Mouse (Mus musculus) forebrain, embryonic 10.5 days (tissue): ENCODE measurements around the gene Syne1. TPM values are rescaled to one million over a fixed set of nuclear protein-coding genes. Genes with fewer than 3 reads are reported as not detected.

Source experiments
- DNase-seq: peaks from one replicate; pipeline ENCODE4 v3.0.0-alpha.2; 2017; ENCODE audit warnings: low spot score; ENCODE audit errors: extremely low spot score
- H3K27ac ChIP-seq: fragments of 300-500 bp; sonication (generic); 2 replicates; pipeline ENCODE4 v1.5.1; 2016; ENCODE audit warnings: mild to moderate bottlenecking
- H3K27me3 ChIP-seq: fragments of 300-500 bp; sonication (generic); 2 replicates; pipeline ENCODE4 v1.6.1; 2016; ENCODE audit warnings: mild to moderate bottlenecking; ENCODE audit not compliant: poor library complexity, severe bottlenecking
- H3K36me3 ChIP-seq: fragments of 300-500 bp; sonication (generic); replicated peaks from 2 replicates; pipeline ENCODE4 v1.6.1; 2016; ENCODE audit warnings: mild to moderate bottlenecking, moderate library complexity
- H3K4me1 ChIP-seq: fragments of 300-500 bp; sonication (generic); 2 replicates; pipeline ENCODE4 v1.6.1; 2016
- H3K4me3 ChIP-seq: fragments of 300-500 bp; sonication (generic); 2 replicates; pipeline ENCODE4 v1.5.1; 2016; ENCODE audit warnings: mild to moderate bottlenecking, moderate library complexity
- H3K9me3 ChIP-seq: fragments of 300-500 bp; sonication (generic); 2 replicates; pipeline ENCODE4 v1.6.1; 2016; ENCODE audit warnings: mild to moderate bottlenecking, moderate library complexity
- WGBS: fragments of 180-500 bp; shearing (Covaris S2); methylation state at CpG from one replicate; pipeline ENCODE4 v1.1.7; 2016; 5-methylcytosine and 5-hydroxymethylcytosine counted together
- polyA plus RNA-seq: library from polyadenylated mRNA; unstranded; fragments of >200 nt; fragmentation: Nextera tagmentation; extraction: Ambion mirVana; gene quantifications from 2 replicates; pipeline ENCODE4 v1.2.1, GENCODE M21; 2016

Gene Syne1
- polyA plus RNA-seq, 1 experiment from 2014 or later: 1.7 TPM

DNA sequence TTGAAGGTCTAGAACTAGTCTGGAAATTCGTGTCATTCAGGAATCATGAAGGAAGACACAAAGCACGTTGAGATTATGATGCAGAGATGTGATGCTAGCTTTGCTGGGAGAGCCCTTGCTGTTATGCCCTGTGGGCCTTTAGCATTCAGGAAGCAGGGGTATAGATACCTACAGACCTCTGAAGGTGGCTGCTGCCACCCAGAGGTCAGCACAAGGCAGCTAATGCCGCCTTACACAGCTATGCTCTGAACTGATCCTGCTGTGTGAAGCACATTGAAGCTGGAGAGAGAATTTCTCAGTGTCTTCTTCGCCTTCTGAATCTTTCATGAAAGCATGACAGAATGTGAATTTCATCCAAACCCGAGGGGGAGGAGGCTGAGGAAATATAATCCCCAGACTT is 3.7 kb upstream of the Syne1 start:
- Histone ChIP-seq H3K27ac (no peak overlapping the region), H3K4me3 (no peak overlapping the region), H3K27me3 (peaks cover 4% of the 10 kb centered on the region), H3K9me3 (no peaks in the 10 kb centered on the region; the same call in 1 of the 2 replicates), H3K36me3 (no peaks in the 10 kb centered on the region), H3K4me1 (peaks cover 11% of the 10 kb centered on the region)
- DNase-seq: no peak
- 27% methylated on average over 5 of the region's 5 CpGs for WGBS

- Histone ChIP-seq H3K4me3 (peak overlapping the region; percentile 67), H3K27ac (peak overlapping the region; percentile 58), H3K36me3 (no peaks in the 10 kb centered on the region), H3K9me3 (no peaks in the 10 kb centered on the region), H3K4me1 (peaks cover 14% of the 10 kb centered on the region), H3K27me3 (peaks cover 18% of the 10 kb centered on the region)
- DNase-seq: peak; percentile 44
- under 1% methylated on average over 44 of the region's 44 CpGs for WGBS
Measured at GRCm38 (mm10) chr10:5550168-5551021, 887 bp downstream of the Syne1 start.

DNA sequence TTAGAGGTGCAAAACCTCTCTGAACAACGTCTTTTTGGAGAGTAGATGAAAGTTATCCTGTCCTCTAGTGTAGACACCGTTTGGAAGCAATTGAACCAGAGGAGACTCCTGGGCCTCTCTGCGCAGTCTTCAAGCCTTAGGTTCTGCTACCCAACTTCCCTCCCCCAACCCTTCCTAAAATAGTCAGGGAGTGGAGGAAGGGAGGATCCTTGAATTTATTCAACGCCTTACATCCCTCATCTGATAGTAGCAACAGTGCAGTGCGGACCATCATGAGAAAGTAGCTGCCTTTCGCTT is 1.5 kb downstream of the Syne1 start:
- H3K36me3 ChIP-seq: no peaks in the 10 kb centered on the region
- DNase-seq: no peak

DNA sequence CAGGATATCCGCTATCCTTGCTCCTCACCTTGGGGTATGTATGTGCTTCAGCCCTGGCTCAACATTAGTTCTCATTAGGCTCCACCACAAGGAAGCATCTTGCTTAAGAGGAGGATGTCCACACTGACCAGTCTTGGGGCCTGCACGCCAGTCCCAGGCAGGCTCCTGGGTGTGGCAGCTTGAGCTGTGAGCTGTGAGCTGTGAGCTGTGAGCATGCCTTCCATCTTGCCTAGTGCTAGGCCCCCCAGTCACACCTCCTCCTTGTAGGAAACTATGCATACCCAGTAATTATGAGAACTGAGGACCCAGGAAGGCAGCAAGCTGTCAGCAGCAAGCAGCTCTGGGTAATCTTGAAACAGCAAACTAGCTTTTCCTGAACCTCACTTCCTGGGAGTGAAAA is 2.6 kb downstream of the Syne1 start:
- no peak overlapping the region for H3K27ac ChIP-seq
- H3K27me3 ChIP-seq: peaks cover 18% of the 10 kb centered on the region
- 85% methylated on average over 2 of the region's 2 CpGs for WGBS
- no peaks in the 10 kb centered on the region for H3K9me3 ChIP-seq
- no peaks in the 10 kb centered on the region for H3K36me3 ChIP-seq
- H3K4me1 ChIP-seq: peaks cover 14% of the 10 kb centered on the region
- DNase-seq: no peak
- H3K4me3 ChIP-seq: no peak overlapping the region

More for the DNA sequence above, 1.5 kb downstream of the Syne1 start:
- Histone ChIP-seq H3K4me3 (peak overlapping the region; percentile 67), H3K27ac (no peak overlapping the region), H3K4me1 (peaks cover 14% of the 10 kb centered on the region), H3K27me3 (peaks cover 18% of the 10 kb centered on the region), H3K9me3 (no peaks in the 10 kb centered on the region)
- 4% methylated on average over 6 of the region's 6 CpGs for WGBS

GRCm38 (mm10) chr10:5547769-5548168 is 3.5 kb downstream of the Syne1 start:
- Histone ChIP-seq H3K4me1 (peaks cover 14% of the 10 kb centered on the region), H3K9me3 (no peaks in the 10 kb centered on the region), H3K4me3 (no peak overlapping the region), H3K36me3 (no peaks in the 10 kb centered on the region), H3K27me3 (peaks cover 18% of the 10 kb centered on the region), H3K27ac (no peak overlapping the region)
- whole genome bisulfite sequencing: 92% methylated on average over 9 of the region's 9 CpGs
- DNase-seq: no peak

- WGBS: 95% methylated on average over 5 of the region's 5 CpGs
- H3K27me3 ChIP-seq: peaks cover 18% of the 10 kb centered on the region
- peaks cover 14% of the 10 kb centered on the region for H3K4me1 ChIP-seq
- DNase-seq: no peak
- no peak overlapping the region for H3K4me3 ChIP-seq
- no peak overlapping the region for H3K27ac ChIP-seq
- H3K9me3 ChIP-seq: no peaks in the 10 kb centered on the region
- no peaks in the 10 kb centered on the region for H3K36me3 ChIP-seq
Measured at GRCm38 (mm10) chr10:5546428-5546827, 4.9 kb downstream of the Syne1 start.

GRCm38 (mm10) chr10:5528284-5528683 is 23.0 kb downstream of the Syne1 start:
- H3K27ac ChIP-seq: no peak overlapping the region
- no peak for DNase-seq
- WGBS: 89% methylated on average over 1 of the region's 1 CpGs

GRCm38 (mm10) chr10:5527634-5528033 is 23.6 kb downstream of the Syne1 start:
- DNase-seq: no peak
- Histone ChIP-seq H3K4me1 (no peaks in the 10 kb centered on the region), H3K27ac (no peak overlapping the region), H3K27me3 (no peaks in the 10 kb centered on the region), H3K36me3 (no peaks in the 10 kb centered on the region), H3K4me3 (no peak overlapping the region), H3K9me3 (no peaks in the 10 kb centered on the region)
- 80% methylated on average over 4 of the region's 4 CpGs for WGBS

More at GRCm38 (mm10) chr10:5528284-5528683, 23.0 kb downstream of the Syne1 start:
- no peaks in the 10 kb centered on the region for H3K4me1 ChIP-seq
- H3K27me3 ChIP-seq: no peaks in the 10 kb centered on the region
- no peaks in the 10 kb centered on the region for H3K9me3 ChIP-seq
- no peaks in the 10 kb centered on the region for H3K36me3 ChIP-seq
- no peak overlapping the region for H3K4me3 ChIP-seq

DNA sequence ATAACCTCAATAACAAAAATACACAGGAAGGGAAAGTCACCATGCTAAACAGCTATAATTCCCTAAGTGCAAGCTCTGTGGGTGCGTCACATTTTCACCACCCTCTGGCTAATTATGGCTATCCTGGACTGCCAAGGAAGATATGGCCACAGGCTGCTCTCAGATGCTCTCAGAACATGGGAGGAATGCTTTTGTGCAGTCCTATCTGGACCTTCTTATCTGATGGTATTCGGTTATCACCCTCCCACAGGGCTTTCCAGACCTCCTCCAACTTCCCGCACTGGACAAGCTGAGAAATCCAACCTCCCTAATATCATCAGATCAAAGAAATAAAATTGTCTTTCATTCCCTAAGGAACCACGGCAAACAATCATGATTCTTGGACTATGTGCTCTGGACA is 28.4 kb downstream of the Syne1 start:
- H3K27ac ChIP-seq: no peak overlapping the region
- H3K36me3 ChIP-seq: no peaks in the 10 kb centered on the region
- no peaks in the 10 kb centered on the region for H3K27me3 ChIP-seq
- no peak overlapping the region for H3K4me3 ChIP-seq
- no peaks in the 10 kb centered on the region for H3K4me1 ChIP-seq
- no peak for DNase-seq
- WGBS: 95% methylated on average over 4 of the region's 4 CpGs
- no peaks in the 10 kb centered on the region for H3K9me3 ChIP-seq

- Histone ChIP-seq H3K36me3 (no peaks in the 10 kb centered on the region), H3K27ac (no peak overlapping the region), H3K4me3 (no peak overlapping the region), H3K4me1 (no peaks in the 10 kb centered on the region), H3K9me3 (no peaks in the 10 kb centered on the region), H3K27me3 (no peaks in the 10 kb centered on the region)
- DNase-seq: no peak
- 93% methylated on average over 3 of the region's 3 CpGs for WGBS
Measured at GRCm38 (mm10) chr10:5522276-5522675, 29.0 kb downstream of the Syne1 start.

GRCm38 (mm10) chr10:5520695-5521094 is 30.6 kb downstream of the Syne1 start:
- Histone ChIP-seq H3K9me3 (no peaks in the 10 kb centered on the region), H3K4me1 (no peaks in the 10 kb centered on the region), H3K36me3 (no peaks in the 10 kb centered on the region), H3K27ac (no peak overlapping the region), H3K4me3 (no peak overlapping the region), H3K27me3 (no peaks in the 10 kb centered on the region)
- WGBS: 93% methylated on average over 1 of the region's 1 CpGs
- DNase-seq: no peak

GRCm38 (mm10) chr10:5515330-5515729 is 36.0 kb downstream of the Syne1 start:
- DNase-seq: no peak
- 8% methylated on average over 3 of the region's 3 CpGs for WGBS

GRCm38 (mm10) chr10:5514134-5514533 is 37.1 kb downstream of the Syne1 start:
- Histone ChIP-seq H3K4me3 (no peak overlapping the region), H3K4me1 (peaks cover 6% of the 10 kb centered on the region; the same call in 1 of the 2 replicates), H3K27me3 (no peaks in the 10 kb centered on the region), H3K9me3 (no peaks in the 10 kb centered on the region), H3K27ac (no peak overlapping the region), H3K36me3 (no peaks in the 10 kb centered on the region)
- WGBS: 93% methylated on average over 8 of the region's 8 CpGs
- DNase-seq: no peak

More at GRCm38 (mm10) chr10:5515330-5515729, 36.0 kb downstream of the Syne1 start:
- Histone ChIP-seq H3K9me3 (no peaks in the 10 kb centered on the region), H3K27ac (no peak overlapping the region), H3K36me3 (no peaks in the 10 kb centered on the region), H3K4me1 (peaks cover 6% of the 10 kb centered on the region; the same call in 1 of the 2 replicates), H3K4me3 (no peak overlapping the region), H3K27me3 (no peaks in the 10 kb centered on the region)
